Mouse (Mus musculus): ENCODE measurements around the gene Pde8b.

Pde8b gene

DNA sequence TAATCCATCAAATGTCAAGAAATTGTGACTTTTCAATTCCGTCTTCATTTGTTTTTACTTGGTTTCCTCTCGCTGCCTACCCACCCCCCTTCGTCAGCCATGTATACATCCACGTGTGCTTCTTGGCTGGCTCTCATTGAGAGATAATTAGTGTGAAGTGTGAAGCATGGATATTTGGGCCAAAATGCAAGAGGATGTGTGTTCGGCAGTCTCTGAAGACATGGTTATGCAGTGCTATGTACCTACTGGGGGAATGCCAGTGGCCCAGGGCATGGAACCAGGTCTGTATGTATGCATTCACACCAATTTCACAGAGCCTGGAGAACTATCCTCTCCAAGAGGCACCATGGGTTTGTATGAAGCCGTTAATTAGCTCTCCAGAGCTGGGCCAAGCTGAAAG is 219.3 kb downstream of the Pde8b start:
- no peak for DNase-seq (ENCODE audit: low spot score in 2 of 2)

DNA sequence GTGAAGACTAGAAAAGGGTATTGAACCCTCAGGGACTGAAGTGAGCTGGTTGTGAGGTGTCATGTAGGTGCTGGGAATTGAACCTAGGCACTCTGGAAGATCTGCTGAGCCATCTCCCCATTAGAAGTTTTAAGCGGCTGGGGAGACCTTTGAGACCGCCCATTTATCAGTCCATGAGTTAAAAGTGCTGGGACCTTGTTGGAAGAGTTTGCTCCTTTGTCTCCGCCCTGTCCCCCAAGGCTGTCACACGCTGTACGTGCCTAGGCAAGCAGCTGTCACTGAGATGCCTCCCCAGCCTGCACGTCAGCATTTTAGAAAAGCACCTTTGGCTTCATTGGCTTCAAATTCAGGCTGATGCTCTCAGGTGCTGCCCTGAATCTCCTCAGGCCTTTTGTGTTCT is 229.9 kb downstream of the Pde8b start:
- DNase-seq (ENCODE audit: low spot score in 2 of 2) = no peak

DNA sequence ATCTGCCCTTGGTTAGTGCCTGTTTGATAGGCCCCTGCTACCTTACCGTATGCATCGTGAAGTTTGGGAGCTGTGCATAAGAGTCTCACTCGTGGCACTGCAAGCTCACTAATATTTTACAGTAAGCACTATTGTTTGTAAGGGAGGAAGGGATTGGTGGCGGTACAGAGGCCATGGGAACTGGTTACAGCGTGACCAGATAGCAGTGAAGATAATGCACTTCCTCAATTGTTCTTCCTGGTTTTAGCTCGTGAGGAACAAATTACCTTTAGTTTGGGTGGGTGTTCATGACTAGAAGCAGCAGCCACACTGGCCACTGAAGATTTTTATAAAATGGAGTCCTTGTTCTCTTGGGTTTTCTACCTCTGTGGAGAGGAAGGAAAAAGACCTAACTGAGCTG is 230.8 kb downstream of the Pde8b start:
- no peak for DNase-seq (ENCODE audit: low spot score in 2 of 2)

DNA sequence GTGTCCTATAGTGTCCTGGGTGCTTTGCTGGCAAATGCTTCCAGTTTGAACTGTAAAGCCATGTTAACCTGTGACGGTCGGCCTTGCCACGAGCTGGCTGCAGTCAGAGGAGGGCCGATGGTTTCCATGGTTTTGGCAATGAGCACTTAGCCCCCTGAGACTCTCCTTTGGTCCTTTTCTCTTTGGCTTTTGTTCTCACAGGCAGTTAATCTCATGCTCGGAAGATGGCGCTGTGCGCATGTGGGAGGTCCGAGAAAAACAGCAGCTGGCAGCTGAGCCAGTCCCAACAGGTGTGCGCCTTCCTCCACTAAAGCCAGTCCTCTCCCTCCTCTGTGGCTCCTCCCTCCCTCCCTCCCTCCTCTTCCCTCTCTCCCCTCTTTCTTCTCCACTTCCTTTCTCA is 232.2 kb downstream of the Pde8b start:
- DNase-seq (ENCODE audit: low spot score in 2 of 2) = peak; percentile 53 to 73

DNA sequence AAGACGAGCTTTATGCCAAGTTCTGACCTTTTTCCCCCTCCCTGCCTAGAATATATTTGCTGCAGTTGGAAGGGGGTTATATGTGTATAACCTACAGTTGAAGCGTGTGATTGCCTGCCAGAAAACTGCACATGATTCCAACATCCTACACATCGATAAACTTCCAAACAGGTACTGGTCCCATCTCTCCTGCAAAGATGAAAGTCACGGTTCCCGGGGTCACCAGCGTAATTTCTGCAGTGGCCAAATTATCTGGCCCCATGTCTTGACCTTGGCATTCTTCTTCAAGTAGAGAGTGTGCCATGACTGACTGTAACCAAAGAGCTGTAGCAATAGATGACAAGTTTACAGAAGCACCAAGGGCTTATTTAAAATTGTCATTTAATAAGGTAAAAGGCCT is 232.9 kb downstream of the Pde8b start:
- no peak for DNase-seq (ENCODE audit: low spot score in 2 of 2)

DNA sequence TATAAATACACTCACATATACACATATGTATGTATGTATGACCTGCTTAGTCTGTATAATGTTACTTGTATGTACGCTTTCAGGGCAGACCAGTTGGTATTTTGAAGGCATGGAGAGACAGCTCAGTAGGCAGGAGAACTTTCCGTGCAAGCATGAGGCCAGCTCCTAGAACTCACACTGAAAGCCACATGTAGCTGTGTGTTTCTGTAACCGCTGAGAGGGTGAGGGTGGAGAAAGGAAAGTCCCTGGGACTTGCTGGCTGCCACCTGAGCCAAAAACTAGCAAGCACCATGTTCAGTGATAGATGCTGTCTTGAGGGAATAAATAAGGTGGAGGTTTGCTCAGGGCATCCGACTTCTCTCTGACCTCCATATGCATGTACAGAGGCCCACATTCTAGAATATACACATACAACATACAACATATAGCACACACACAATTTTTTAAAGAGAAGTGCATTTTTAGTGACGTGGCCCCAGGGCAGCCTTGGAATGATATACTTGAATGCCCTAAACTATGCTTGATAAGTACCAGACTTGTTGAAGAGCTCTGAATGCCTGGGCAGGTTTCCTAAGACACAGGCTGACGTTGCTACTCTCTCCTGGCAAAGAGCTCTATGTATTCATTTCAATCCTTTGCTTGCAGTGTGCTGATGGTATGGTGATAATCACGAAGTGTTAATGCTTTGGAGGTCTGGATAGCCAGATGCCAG is 238.4 kb downstream of the Pde8b start:
- DNase-seq (ENCODE audit: low spot score in 2 of 2) = no peak

DNA sequence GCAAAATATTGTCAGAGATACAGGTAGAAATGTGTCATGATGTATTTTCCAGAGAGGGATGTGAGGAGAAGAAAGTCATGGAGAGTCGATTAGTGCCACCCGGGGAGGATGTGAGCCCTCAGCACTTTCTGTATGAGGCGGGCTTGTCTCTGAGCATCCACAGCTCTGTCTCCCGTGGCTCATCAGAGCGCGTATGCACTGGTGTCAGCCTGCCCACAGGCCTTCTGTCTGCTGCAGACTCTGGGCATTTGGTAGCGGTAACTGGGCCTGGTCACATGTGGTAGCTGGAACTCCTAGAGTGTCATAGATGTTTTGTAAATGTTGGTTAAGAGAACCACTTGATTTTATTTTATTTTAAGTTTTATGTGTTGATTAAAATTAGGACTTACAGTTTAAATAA is 240.9 kb downstream of the Pde8b start:
- no peak for DNase-seq (ENCODE audit: low spot score in 2 of 2)

DNA sequence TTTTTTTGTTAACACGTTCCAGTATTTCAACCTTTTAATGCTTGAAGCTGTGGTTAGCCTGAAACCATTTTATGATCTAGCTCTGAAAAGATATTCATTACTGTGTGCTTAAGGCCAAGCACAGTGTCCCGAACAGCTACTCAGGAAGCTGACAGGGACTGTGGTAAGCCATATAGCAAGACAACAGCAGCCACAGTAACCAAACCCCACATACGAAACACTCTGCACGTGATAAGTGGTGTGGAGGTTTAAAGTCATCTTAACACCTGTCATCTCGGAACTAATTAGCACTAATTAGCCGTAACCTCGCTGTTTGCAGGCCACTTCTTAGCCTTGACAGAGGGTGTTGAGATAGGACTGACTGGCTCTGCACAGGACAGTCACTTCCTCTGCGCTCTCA is 242.9 kb downstream of the Pde8b start:
- DNase-seq (ENCODE audit: low spot score in 2 of 2) = no peak

DNA sequence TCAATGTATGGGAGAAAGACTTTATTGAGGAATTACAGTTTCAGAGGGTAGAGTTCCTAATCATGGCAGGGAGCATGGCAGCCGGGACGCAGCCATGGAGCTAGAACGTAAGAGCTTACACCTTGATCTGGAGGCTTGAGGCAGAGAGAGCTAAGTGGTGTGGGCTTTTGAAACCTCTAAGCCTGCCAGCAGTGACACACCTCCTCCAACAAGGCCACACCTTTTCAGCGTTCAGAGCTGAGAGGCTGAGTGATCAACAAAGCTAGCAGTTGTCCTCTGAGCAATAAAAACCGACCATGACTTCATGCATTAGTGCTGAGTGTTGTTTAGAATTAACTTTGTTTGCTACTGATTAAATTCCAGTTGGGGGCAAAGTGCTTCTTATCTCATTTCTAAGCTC is 259.6 kb downstream of the Pde8b start:
- no peak for DNase-seq (ENCODE audit: low spot score in 2 of 2)

DNA sequence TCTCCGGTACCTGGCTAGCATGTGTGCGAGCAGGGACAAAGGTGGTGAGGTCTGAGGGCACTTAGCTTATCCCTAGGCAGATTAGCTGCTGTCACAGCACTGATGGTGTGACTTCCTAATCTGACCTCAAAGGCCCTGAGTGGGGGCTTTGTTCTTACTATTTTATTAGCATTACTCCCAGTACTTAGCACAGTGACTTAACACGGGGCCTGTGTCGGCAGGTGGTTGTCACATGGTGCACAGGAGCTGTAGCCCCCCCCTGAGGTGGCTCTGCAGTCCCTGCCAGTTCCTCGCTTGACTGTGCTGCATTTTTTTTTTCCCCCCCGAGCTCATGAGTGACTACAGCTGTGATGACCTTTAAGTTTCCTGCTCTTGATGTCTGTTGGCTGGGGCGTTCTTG is 271.1 kb downstream of the Pde8b start:
- no peak for DNase-seq (ENCODE audit: low spot score in 2 of 2)

DNA sequence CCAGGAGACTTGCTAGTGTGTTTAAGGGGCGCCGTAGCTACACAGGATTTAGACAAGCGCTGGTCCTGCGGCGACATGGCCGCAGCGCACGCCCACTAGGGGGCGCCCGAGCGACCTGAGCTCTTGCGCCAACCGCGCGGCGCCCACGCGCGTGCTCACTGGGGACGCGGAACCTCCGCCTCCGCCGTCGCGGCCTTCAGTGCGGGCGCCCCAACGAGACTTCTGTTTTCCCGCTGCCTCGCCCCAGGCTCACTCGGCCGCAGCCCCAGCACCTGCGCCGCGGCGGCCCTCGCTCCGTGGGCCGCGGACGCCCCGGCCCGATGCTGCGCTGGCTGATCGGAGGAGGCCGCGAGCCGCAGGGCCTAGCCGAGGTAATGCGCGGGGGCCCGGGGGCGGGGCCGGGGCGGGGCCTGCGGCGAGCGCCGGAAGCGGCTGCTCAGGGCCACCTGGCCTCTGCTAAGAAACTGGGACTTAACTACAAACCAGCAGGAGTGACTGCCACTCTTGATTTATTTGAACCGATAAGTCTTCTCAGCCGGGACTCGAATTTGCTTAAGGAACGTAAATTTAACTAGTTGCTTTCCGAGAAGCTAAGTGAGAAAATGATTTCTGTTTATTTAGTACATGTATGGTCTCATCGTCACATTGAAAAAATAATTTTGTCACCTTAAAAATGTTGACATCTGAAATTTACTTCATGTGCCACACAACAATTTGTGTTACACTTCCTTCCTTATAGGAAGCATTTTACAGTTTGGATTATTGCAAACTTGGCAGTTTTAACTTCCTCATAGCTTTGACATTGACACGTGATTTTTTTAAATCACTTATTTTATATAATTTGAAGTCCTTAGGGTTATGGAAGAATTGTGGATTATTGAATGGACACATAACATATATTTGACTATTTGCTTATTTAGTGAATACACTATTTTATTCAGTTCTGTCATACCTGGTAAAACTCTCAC is 273.6 kb downstream of the Pde8b start, which contains the start of gene Wdr41:
Gene Wdr41, plus strand, starts transcription at position 126 of the 968 bp plus-strand sequence.
- DNase-seq (ENCODE audit: low spot score in 2 of 2) = peak; percentile 80 to 87

DNA sequence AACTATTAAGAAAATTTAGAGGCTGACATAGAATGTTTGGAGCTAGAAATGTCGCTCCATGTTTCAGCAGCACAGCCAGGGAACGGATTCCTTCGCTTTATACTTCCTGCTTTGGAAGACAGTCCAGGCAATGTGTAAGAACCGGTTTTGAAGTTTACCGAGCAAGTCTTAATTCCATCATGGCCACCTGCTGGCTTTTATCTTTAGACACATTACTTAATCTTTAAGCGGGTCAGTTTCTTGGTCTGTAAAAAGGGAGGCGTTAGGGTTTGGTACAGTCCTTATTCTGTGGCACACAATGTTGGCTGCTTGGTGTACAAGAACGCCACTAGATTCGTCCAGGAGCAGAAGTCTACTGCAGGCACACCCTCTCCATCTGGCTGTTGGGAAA is 274.3 kb downstream of the Pde8b start:
- no peak for DNase-seq (ENCODE audit: low spot score in 2 of 2)
